Mouse (Mus musculus): ENCODE measurements around the gene Emilin2.
"Not testable (repeated sequence)": the region's sequence is repeated elsewhere in the genome, so short reads cannot be mapped to it uniquely, and the experiment has no call there.

The Emilin2 gene

GRCm38 (mm10) chr17:71311340-71312171, at the start of gene Emilin2:
Gene Emilin2 (minus strand): TSS chr17:71311978.
- peak; percentile 42 for DNase-seq (ENCODE audit: low read depth, low spot score)

GRCm38 (mm10) chr17:71355526-71355925, 43.7 kb upstream of the Emilin2 start:
- DNase-seq (ENCODE audit: low read depth, low spot score): no peak

GRCm38 (mm10) chr17:71354205-71354604, 42.4 kb upstream of the Emilin2 start:
- DNase-seq (ENCODE audit: low read depth, low spot score): no peak

GRCm38 (mm10) chr17:71348188-71348587, 36.4 kb upstream of the Emilin2 start:
- DNase-seq (ENCODE audit: low read depth, low spot score): no peak

- no peak for DNase-seq (ENCODE audit: low read depth, low spot score)
These were observed 30.2 kb upstream of the Emilin2 start for GRCm38 (mm10) chr17:71342006-71342405.

GRCm38 (mm10) chr17:71338627-71339026, 26.8 kb upstream of the Emilin2 start:
- no peak for DNase-seq (ENCODE audit: low read depth, low spot score)

GRCm38 (mm10) chr17:71337546-71337945, 25.8 kb upstream of the Emilin2 start:
- DNase-seq (ENCODE audit: low read depth, low spot score): no peak

- DNase-seq (ENCODE audit: low read depth, low spot score): no peak
These were observed 24.6 kb upstream of the Emilin2 start for GRCm38 (mm10) chr17:71336421-71336820.

- DNase-seq (ENCODE audit: low read depth, low spot score): no peak
These were observed 20.5 kb upstream of the Emilin2 start for GRCm38 (mm10) chr17:71332298-71332697.

- not testable (repeated sequence) for DNase-seq (ENCODE audit: low read depth, low spot score)
These were observed 9.0 kb upstream of the Emilin2 start for GRCm38 (mm10) chr17:71320731-71321130.

- no peak for DNase-seq (ENCODE audit: low read depth, low spot score)
These were observed 7.6 kb upstream of the Emilin2 start for GRCm38 (mm10) chr17:71319361-71319760.

- DNase-seq (ENCODE audit: low read depth, low spot score): no peak
These were observed 5.8 kb upstream of the Emilin2 start for GRCm38 (mm10) chr17:71317571-71317970.

GRCm38 (mm10) chr17:71314315-71314714, 2.5 kb upstream of the Emilin2 start:
- DNase-seq (ENCODE audit: low read depth, low spot score): no peak

- DNase-seq (ENCODE audit: low read depth, low spot score): peak; percentile 5
These were observed 1.1 kb downstream of the Emilin2 start for GRCm38 (mm10) chr17:71310486-71311339.

- no peak for DNase-seq (ENCODE audit: low read depth, low spot score)
These were observed 1.9 kb downstream of the Emilin2 start for GRCm38 (mm10) chr17:71309711-71310485.

GRCm38 (mm10) chr17:71309141-71309540, 2.6 kb downstream of the Emilin2 start:
- no peak for DNase-seq (ENCODE audit: low read depth, low spot score)

- DNase-seq (ENCODE audit: low read depth, low spot score): no peak
These were observed 3.5 kb downstream of the Emilin2 start for GRCm38 (mm10) chr17:71308296-71308695.

- DNase-seq (ENCODE audit: low read depth, low spot score): no peak
These were observed 4.5 kb downstream of the Emilin2 start for GRCm38 (mm10) chr17:71307251-71307790.

GRCm38 (mm10) chr17:71306716-71307115, 5.1 kb downstream of the Emilin2 start:
- no peak for DNase-seq (ENCODE audit: low read depth, low spot score)

- DNase-seq (ENCODE audit: low read depth, low spot score): no peak
These were observed 5.7 kb downstream of the Emilin2 start for GRCm38 (mm10) chr17:71306091-71306490.

- DNase-seq (ENCODE audit: low read depth, low spot score): no peak
These were observed 8.3 kb downstream of the Emilin2 start for GRCm38 (mm10) chr17:71303444-71303843.
